Mouse (Mus musculus): ENCODE data around the gene Rhobtb3.

GRCm38 (mm10) chr13:75880501-75880900 lies 63.2 kb downstream of the Rhobtb3 start:
- TF ChIP-seq CTCF (IDR thresholded peaks at IDR 0.05; ENCODE audit: extremely low read depth, insufficient read depth, low read length), result no peak
- TF ChIP-seq POLR2A (IDR thresholded peaks at IDR 0.05; ENCODE audit: extremely low read depth, insufficient read depth, low read length), result no peak
